Mouse (Mus musculus) thymus, postnatal 36 days (tissue): ENCODE data around the gene Acvr1c.

Experiments used
- DNase-seq, 2 experiments: peaks; one replicate each; pipeline ENCODE4 v3.0.0; 2022; ENCODE audit warnings: mixed read lengths in 2 of 2

The Acvr1c gene

GRCm38 (mm10) chr2:58357414-58358131 is at the start of gene Acvr1c:
Gene Acvr1c (minus strand): TSS chr2:58357895.
- DNase-seq: peak; percentile 60 to 73

GRCm38 (mm10) chr2:58403481-58403880 is 45.8 kb upstream of the Acvr1c start:
- DNase-seq: no peak

GRCm38 (mm10) chr2:58388601-58389000 is 30.9 kb upstream of the Acvr1c start:
- no peak for DNase-seq

GRCm38 (mm10) chr2:58380020-58380419 is 22.3 kb upstream of the Acvr1c start:
- DNase-seq: no peak

- DNase-seq: no peak
Observed at GRCm38 (mm10) chr2:58379475-58379874, 21.8 kb upstream of the Acvr1c start.

GRCm38 (mm10) chr2:58377417-58378130 is 19.9 kb upstream of the Acvr1c start:
- no peak for DNase-seq

GRCm38 (mm10) chr2:58366196-58366595 is 8.5 kb upstream of the Acvr1c start:
- DNase-seq: no peak

- no peak for DNase-seq
Observed at GRCm38 (mm10) chr2:58361361-58362046, 3.8 kb upstream of the Acvr1c start.

GRCm38 (mm10) chr2:58358132-58358460 is 401 bp upstream of the Acvr1c start:
- DNase-seq: no peak

GRCm38 (mm10) chr2:58357068-58357413 is 654 bp downstream of the Acvr1c start:
- peak; percentile 10 to 12 for DNase-seq

GRCm38 (mm10) chr2:58354389-58354788 is 3.3 kb downstream of the Acvr1c start:
- DNase-seq: no peak

GRCm38 (mm10) chr2:58352846-58353245 is 4.8 kb downstream of the Acvr1c start:
- DNase-seq: no peak

- DNase-seq: no peak
Observed at GRCm38 (mm10) chr2:58350657-58351056, 7.0 kb downstream of the Acvr1c start.

- no peak for DNase-seq
Observed at GRCm38 (mm10) chr2:58336730-58337129, 21.0 kb downstream of the Acvr1c start.

- no peak for DNase-seq
Observed at GRCm38 (mm10) chr2:58329589-58329988, 28.1 kb downstream of the Acvr1c start.

GRCm38 (mm10) chr2:58324118-58324901 is 33.4 kb downstream of the Acvr1c start:
- DNase-seq: peak; percentile 27 to 48

- DNase-seq: no peak
Observed at GRCm38 (mm10) chr2:58323274-58323673, 34.4 kb downstream of the Acvr1c start.

- DNase-seq: no peak
Observed at GRCm38 (mm10) chr2:58316186-58316585, 41.5 kb downstream of the Acvr1c start.

GRCm38 (mm10) chr2:58309695-58310094 is 48.0 kb downstream of the Acvr1c start:
- no peak for DNase-seq

GRCm38 (mm10) chr2:58304450-58304849 is 53.2 kb downstream of the Acvr1c start:
- DNase-seq: no peak

GRCm38 (mm10) chr2:58289759-58290431 is 67.8 kb downstream of the Acvr1c start:
- no peak for DNase-seq

- no peak for DNase-seq
Observed at GRCm38 (mm10) chr2:58289331-58289730, 68.4 kb downstream of the Acvr1c start.
